Mouse (Mus musculus): ENCODE measurements at regions not wholly inside any gene's neighbourhood (a gene's known extent, or its start where the extent isn't known, plus 50 kb on each side); places are given as distances from the start of the nearest gene placed in this dataset.

DNA sequence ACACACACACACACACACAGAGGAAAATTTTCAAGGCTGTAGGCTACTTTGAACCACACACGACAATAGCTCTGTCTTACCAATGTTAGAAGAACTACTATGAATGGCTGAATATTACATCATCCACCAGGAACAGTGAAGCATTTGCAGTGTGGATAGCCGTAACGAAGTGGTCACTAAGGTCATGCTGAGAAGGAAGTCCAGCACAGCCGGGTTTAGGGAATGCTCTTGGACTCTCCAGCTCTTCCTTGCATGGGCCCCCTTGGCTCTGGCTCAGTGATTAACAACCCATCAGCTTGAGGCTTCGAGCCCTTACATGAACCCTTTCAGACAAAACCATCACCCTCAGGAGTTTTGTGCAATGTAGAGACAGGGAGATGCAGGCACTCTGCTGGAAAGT lies 245.3 kb downstream of the Adamts20 start:
- DNase-seq (ENCODE audit: low spot score): no peak

DNA sequence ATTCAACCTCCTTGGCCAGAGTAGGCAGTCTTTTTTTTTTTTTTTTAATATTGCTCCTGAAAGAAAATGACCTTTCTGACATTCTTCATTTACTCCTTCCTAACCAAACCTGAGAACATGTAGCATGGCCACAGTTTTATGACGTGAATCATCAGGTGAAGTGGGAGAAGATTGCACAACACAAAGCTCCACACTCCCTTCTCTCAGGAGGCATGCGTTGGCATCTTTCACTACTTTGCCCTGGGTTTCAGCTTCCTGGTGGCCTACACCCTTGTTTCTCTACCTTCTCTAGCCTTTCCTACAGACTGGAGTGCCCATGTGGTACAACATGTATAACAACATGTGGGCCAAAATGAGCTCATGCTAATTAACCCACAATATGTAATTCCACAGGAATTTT lies 248.5 kb downstream of the Adamts20 start:
- DNase-seq (ENCODE audit: low spot score): no peak

DNA sequence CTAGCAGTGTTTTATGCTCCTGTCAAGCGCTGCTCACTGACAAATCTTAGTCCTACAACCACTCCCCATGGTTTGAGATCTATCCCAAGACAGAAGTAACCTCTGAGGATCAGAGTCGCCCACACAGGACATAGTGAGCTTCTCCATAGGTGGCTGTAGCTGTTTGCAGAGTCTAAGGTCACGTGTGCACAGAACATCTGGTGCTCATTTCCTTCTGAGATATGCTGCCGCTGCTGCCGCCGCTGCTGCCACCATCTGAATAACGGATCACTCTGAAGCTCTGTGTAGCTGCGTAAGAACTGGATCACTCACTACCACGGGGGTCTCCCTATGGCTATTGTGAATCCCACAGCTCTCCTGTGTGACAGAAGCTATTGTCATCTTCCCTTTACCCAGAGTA lies 250.8 kb downstream of the Adamts20 start:
- no peak for DNase-seq (ENCODE audit: low spot score)

DNA sequence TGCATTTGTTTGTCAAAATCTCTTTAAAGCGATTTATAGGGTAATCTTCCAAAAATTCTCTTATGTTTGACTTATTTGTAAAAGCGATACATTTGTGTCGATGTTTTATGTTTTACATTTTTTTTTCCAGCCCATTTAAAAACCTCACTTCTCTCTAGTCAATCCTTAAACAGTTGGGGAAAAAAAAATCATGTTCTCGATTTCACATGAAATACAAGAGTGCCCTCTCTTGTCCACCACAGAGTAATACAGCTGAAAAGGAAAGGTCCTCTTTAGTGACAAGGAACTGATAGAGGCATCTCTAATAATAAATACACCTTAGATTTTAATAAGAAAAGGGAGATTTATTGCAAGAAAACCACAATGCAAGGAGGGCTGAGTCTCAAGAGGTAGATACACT lies 251.8 kb downstream of the Adamts20 start:
- DNase-seq (ENCODE audit: low spot score): no peak

DNA sequence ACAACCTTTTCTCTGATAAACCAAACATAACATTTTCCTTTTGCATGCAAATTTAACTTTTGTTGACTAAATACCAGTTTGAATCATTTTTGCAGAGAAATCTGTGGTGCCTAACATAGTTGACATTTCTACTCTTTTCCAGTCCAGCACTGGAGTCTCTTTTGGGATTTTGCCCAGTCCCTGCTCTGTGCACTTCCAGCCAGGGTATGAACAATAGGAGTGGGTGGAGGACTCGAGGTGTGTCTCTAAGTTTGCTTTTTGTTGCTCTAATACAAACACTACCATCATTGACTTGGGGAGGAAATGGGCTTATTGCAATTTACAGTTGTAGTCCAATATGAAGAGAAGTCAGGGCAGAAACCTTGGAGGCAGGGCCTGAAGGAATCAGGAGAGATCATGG lies 256.7 kb downstream of the Adamts20 start:
- no peak for DNase-seq (ENCODE audit: low spot score)

DNA sequence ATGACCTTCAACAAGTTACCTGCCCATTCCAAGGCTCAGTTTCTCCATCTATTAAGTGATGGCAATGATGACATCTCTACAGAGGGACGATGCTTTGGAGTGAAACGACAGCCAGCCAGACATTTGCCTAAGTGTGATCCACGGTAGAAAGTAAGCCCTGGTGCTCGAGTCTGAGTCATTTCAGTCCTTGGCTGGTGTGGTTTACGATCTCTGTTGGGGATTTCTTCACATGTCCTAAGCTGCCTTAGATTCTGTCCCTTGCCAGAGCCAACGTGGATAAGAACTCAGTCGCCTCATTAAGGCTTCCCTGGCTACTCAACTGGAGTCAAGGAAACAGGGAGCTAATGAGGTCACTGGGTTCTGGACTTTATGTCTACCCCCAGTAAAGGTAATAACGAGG lies 258.8 kb downstream of the Adamts20 start:
- DNase-seq (ENCODE audit: low spot score): no peak

DNA sequence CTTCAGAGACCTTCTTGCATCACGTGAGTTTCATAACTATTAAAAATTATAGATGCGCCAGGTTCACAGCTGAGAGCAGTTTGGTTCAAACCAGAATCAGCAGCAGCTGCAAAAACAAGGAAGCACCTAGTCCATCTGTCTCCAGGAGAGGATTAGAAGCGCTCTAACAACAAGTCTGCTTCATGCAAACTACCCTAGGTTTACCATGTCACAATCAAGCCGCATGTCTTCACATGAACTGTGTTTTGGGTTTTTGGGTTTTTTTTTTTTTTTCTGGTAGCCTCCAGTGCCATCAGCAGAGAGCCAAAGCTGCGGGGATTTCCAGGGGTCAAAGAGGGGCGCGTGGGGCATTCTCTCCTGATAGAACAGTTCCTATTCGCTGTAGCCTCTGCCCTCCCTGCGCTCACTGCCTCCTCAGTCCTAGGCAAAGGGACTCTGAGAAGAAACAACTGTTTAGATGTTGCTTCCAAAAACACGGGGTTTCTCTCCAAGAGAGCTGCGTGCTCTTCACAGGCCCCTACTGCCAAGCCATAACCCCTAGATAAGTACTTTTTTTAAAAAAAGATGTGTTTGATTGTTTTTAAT lies 259.8 kb downstream of the Adamts20 start:
- DNase-seq (ENCODE audit: low spot score): no peak

DNA sequence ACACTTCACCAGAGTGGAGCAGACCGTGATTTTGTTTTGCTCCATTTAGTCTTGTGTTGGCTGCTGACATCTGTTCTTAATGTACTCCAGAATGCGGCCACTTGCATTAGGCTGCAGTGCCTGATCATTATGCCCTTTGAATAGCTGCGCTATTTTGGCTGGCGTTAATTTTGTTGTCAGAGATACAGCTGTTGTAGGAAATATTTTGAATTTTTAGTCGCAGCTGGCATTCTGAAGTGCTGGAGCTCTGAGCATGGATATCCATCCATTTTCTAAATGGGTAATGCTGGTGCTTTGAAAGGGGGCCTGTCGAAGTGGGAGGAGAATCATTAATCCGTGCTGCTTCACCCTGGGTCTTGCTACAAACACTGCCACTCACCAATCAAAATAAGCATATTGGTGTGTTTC lies 275.1 kb downstream of the Adamts20 start:
- no peak for DNase-seq (ENCODE audit: low spot score)

DNA sequence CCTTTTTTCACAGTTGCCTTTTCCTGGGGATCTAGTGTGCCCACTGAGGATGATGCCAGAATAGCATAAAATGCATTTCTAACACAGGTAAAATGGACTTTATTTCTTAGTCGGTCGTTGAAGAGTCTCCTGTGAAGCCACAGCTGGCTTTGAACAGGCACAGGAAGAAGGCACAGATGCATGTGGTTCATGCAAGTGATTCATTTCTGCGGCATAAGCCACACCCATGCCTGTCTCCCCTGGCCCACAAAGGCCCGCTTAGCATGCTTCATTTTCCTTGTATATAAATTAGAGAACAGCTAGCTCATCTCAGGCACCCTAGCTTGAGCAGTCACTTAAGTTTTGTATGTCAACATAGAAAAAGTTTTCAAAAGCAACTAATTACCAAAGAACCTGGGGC lies 277.6 kb downstream of the Adamts20 start:
- DNase-seq (ENCODE audit: low spot score): no peak

DNA sequence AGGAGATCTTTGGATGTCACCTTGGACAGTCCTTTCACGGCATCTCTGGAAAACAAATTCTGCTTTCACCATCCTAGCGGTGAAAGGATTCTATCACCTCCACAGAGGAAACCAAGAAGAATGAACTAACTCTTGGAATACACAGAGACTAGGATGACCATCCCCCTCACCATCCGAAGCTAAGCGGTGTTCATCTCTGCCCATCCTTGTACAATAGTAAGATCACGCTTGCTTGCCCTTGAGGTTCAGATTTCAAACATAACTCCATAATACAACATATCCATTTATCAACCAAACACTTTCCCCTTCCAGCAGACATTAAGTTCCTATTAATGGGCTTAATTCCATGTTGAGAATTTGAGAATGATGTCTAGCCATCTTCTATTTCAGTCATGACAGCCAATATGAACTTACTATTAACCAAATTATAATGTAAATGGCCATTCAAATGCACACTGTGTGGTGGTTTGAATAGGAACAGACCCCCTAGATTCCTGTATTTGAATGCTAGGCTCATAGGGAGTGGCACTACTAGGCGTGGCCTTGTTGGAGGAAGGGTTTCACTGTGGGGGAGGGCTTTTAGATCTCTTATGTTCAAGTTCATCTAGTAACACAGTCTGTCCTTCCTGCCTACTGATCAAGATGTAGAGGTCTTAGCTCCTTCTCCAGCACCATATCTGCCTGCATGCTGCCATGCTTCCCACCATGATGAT lies 281.4 kb downstream of the Adamts20 start:
- DNase-seq (ENCODE audit: low spot score): no peak

DNA sequence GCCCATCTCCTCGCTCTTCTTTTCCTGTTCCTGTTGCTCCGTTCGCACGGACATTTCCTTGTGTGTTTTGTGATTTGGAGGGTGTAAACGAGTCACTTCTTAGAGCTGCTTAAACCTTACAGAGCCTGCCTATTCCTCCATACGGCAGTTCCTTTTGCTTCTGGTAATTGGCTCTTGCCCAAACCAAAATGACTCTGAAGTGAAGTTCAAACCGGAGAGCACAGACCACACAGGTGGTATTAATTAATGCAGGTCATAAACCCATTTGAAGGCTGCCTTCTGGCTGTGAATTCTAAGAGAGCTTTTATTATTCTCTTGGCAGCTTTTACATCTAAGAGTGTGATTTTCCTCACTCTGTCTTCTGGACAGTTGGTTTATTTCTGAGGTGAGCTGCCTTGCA lies 291.1 kb downstream of the Adamts20 start:
- no peak for DNase-seq (ENCODE audit: low spot score)

DNA sequence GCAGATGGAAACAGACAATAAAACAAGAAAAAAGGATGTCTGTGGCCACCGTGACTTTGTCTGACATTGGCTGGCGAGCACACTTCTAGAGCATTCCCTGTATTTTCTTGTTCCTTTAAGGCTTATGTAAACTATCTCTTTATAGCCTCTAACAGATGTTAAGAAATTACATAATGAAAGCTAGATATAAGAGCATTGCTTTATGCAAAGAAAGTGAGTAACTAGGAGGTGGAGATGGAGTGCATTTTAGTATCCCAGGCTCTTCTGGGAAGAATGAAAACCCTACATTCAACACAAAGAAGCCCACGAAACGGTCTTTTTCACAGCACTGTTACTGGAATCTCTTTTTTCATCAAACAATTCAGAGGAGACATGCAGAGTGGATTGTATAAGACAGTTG lies 304.4 kb downstream of the Adamts20 start:
- no peak for DNase-seq (ENCODE audit: low spot score)

DNA sequence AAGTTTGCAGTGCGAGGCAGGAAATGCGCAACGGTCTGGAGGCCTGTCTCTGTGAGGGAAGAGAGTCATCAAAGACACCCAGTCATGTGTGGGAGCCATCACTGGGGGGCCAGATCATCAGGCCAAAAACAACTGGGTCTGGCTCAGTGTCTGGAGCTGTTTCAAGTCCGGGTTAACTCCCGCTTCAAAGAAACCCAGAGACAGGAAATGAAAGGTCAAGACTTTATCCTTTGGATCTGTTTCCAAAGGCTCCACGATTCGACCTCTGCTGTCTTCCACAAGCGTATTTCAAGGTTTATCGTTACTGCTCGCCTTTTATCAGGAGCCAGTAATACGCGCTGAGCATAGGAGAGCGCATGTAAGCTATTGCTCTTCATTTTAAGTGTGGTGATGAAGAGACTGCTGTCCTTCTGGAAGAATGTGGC lies 325.7 kb downstream of the Adamts20 start:
- peak; percentile 4 for DNase-seq (ENCODE audit: low spot score)

DNA sequence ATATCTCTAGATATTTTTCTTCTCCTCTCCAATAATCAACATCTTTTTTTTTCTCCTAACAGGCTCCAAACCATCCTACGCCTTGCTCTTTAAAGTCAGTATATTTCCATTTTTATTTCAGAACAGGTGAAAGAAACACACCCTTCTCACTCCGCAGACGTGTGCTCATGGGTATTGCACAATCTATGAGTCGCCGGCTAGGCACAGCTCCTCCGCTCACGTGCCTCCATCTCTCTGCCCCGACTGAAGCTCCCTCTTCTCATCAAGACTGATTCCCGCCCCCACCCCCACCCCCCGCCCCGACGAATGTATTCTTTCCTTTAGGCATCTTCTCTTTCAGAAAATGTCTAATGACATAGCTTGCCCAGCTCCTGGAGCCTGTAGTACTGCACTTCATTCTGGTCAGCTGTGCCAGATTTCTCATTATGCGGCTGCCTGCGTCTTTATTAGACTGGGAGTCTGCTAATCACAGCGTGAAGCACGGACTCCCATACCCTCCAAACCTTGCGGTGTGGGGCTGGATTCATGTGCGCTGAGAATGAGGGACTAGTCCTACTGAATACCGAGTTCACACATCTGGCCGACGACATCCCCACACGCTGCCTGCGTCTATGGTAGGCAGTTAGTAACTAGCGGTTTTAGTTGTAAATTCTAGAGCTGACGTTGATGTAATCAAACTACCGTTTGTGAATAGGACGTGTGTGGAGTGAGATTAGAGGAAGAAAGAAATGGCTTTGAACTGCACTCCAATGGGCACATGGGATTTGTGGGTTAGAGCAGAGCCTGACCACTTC lies 327.9 kb downstream of the Adamts20 start:
- no peak for DNase-seq (ENCODE audit: low spot score)

DNA sequence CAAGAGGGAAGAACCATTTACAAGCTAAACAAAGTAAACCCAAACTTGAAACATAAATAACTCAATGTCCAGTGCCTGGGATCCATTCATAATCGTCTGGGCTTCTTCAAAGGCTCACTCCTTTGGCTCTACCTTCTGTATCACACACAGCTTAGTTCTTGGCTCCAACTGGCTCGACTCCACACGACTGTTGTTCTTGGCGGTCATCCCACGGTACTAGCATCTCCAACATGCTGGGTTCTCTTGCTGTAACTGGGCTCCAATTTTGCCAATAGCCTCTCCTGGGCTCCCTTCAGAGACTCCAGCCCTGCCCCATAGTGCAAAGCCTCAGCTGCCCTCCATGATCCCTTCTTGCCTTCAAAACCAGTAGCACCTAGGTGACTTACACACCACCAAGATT lies 352.4 kb downstream of the Adamts20 start:
- no peak for DNase-seq (ENCODE audit: low spot score)

DNA sequence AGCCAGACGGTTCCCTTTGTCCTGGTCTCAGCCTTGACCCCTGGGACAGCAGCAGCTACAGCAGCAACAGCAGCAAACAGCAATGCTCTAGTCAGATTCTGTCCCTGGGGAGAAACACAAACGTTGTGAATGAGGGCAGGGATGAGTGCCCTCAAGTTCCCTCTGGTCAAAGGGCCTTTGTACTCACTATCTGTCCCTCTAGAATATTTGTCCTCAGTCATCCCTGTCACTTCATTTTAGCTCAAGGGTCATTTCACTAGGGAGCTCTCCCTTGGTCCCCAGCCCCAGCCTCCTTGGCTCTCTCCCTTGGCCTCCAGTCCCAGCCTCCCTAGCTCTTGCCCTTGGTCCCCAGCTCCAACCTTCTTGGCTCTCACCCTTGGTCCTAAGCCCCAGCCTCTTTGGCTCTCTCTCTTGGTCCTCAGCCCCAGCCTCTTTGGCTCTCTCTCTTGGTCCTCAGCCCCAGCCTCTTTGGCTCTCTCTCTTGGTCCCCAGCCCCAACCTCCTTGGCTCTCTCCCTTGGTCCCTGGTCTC lies 358.0 kb downstream of the Adamts20 start:
- no peak for DNase-seq (ENCODE audit: low spot score)

DNA sequence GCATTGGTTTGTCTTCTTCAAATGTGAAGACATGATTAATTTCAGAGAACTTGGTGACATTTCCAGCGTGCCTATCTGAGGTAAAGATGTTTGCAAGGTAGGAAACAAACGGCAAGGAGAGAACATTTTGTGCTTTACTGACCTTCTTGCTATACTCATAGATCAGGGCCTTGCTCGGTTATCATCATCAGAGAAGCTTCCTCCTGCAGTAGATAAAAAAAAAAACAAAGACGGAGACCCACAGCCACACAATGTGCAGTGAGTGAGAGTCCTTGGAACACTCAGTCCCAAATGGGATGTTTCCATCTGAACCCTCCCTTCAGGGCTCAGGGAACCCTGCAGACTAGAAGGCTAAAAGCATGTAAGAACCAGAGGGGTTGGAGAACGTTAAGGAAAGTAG lies 374.6 kb downstream of the Adamts20 start:
- no peak for DNase-seq (ENCODE audit: low spot score)

DNA sequence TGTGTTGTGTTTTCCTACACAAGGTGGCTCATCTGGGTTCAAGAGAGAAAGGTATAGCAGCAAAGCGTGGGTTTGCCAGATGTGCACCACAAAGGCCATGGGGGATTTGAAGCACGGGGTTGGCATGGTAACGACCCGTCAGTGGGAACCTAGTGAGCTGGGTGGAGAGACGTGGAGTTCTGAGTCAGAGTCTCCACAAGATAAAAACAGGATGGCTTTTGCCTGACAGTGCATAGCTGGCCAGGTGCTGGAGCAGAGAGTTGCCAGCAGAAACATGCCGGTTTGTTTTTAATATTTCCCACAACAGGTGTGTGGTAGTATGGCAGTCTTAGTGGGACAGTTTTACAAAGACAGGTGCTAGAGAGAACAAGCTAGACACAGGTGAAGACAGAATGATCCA lies 375.4 kb downstream of the Adamts20 start:
- DNase-seq (ENCODE audit: low spot score): no peak

DNA sequence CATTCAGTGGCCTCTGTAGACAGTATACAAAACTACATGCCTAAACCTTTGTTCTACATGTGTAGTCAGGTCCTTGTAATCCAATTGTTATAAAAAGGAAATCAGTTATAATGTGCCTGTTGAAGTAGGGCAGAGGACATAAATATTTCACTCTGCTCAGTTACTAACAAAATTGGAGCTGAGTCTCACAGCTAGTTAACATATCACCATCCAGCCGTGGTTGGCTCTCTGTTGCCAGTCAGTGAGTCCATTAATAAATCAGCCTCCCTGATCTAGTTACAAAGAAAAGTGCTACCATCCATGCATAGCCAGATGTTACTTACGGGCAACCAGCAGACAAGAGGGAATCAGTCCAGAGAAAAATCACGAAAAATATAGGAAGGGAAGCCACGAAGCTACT lies 382.8 kb downstream of the Adamts20 start:
- DNase-seq (ENCODE audit: low spot score): no peak

DNA sequence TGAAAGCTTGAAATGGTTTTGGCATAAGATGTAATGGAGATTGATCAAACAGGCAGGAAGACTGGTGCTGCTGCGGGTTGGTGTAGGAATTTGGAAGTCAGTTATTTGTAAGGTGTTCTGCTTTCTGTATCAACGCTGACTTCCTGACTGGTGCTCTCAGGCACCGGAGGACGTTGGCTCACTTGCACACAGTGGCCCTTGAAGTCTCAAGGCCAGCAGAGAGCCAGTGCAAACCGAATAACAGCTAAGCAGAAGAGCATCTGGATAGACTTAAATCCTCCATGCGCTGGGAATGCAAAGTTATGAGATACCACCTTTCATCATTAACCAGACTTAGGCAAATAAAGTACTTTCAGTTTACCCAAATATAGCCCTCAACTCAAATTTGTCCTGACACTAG lies 388.2 kb downstream of the Adamts20 start:
- no peak for DNase-seq (ENCODE audit: low spot score)

DNA sequence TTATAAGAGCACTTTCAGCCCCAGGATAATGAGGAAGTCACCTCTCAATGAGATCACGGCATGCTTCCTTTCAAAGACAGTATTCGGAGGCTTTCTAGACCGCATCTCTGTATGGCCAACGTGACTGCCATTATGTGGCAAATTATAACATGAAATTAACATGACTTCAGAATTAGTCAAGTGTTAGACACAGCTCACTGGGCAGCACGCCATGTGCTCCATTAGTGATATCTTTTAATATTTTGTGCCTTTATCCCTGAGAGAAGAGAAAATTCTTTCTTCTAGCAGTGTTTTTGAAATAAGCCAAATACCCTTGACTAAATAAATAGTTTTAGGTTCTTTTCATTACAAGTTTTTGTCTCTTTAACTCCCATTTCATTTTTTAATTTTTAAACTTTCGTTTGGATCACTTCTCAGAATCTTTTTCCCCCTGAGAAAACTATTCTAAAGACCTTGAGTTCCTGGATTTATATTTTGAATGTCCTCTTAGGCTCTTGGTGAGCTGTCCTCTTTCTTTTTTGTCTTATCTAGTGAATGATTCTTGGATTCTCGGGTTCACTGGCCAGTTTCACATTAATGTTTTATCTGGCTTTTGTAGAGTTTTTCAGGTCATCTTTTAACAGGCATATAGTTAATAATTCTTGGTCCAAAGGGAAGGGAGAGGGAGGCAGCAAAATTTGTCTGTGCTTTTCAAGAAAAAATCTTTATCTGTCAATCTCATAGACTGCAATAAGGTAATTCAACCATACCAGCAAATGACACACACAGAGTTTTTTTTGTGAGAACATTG lies 390.9 kb downstream of the Adamts20 start:
- DNase-seq (ENCODE audit: low spot score): no peak

DNA sequence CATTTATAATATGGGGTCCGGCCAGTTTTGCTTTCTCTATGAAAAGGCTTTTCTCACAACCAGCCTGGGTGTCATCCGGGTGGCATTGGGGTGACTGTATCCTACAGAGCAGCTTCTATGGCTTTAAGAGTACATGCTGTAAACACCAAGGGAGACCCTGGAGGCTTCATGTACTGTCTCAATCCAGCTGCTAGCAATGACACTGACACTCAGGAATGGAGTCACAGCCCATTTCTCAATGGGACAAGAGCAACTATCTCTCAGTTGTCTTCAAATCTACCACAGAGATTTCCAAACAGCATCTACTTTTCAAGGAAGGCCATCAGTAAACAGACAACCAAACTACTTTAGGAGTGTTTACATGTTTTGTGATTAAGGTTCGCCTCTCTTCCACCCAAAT lies 397.5 kb downstream of the Adamts20 start:
- no peak for DNase-seq (ENCODE audit: low spot score)
